Mouse (Mus musculus): ENCODE measurements at regions not wholly inside any gene's neighbourhood (a gene's known extent, or its start where the extent isn't known, plus 50 kb on each side); places are given as distances from the start of the nearest gene placed in this dataset.

- H3K4me2 ChIP-seq (replicated peaks; ENCODE audit: low read depth, low read length): no peak overlapping the region
- H3K9ac ChIP-seq (ENCODE audit: low read depth, low read length): no peak overlapping the region
- H3K27ac ChIP-seq (ENCODE audit: low read depth, low read length): no peak overlapping the region
- H3K27me3 ChIP-seq (ENCODE audit: control insufficient read depth, insufficient read depth, low read length): peaks cover 2% of the 10 kb centered on the region; the same call in 1 of the 2 replicates
- 93% methylated on average over 5 of the region's 5 CpGs for WGBS
- no peaks in the 10 kb centered on the region for H3K9me3 ChIP-seq (ENCODE audit: control insufficient read depth, low read length)
- H3K4me1 ChIP-seq (ENCODE audit: control insufficient read depth, insufficient read depth, low read length): peaks cover 19% of the 10 kb centered on the region; the same call in 1 of the 2 replicates
- ATAC-seq (ENCODE audit: low FRiP score, low TSS enrichment): no peak
- H3K4me3 ChIP-seq (ENCODE audit: low read length): no peak overlapping the region
- H3K36me3 ChIP-seq (ENCODE audit: control insufficient read depth, insufficient read depth, low read length): no peaks in the 10 kb centered on the region
Observed at GRCm38 (mm10) chr8:26751651-26752050, 225.5 kb upstream of the Zfp703 start.

DNA sequence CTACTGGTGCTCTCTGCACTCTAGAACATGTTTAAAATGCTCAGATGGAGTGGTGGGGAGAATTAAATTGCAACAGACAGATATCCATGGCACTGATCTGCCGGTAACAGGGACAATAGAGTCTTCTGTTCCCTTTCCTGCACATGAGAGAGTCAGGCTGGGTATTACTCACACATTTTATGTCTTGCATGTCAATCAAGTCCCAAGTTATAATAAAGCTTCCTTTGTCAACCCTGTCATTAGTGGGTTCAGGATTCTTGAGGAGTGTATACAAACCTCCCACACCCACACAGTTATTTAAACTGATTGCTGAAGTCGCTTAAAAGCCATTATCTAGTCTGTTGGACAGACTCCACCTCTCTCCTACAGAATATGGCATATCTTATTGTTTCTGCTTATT lies 220.7 kb upstream of the Zfp703 start:
- Histone ChIP-seq H3K4me3 (ENCODE audit: low read length) (no peak overlapping the region), H3K4me2 (replicated peaks; ENCODE audit: low read depth, low read length) (no peak overlapping the region)
- no peak for ATAC-seq (ENCODE audit: low FRiP score, low TSS enrichment)

GRCm38 (mm10) chr8:26760726-26761125 lies 216.4 kb upstream of the Zfp703 start:
- Histone ChIP-seq H3K9ac (ENCODE audit: low read depth, low read length) (no peak overlapping the region), H3K4me3 (ENCODE audit: low read length) (no peak overlapping the region), H3K27ac (ENCODE audit: low read depth, low read length) (no peak overlapping the region), H3K27me3 (ENCODE audit: control insufficient read depth, insufficient read depth, low read length) (peaks cover under 1% of the 10 kb centered on the region; the same call in 1 of the 2 replicates), H3K9me3 (ENCODE audit: control insufficient read depth, low read length) (peaks cover 7% of the 10 kb centered on the region), H3K4me2 (replicated peaks; ENCODE audit: low read depth, low read length) (no peak overlapping the region), H3K36me3 (ENCODE audit: control insufficient read depth, insufficient read depth, low read length) (no peaks in the 10 kb centered on the region), H3K4me1 (ENCODE audit: control insufficient read depth, insufficient read depth, low read length) (0 out of 2 replicates have a peak, but pooled peaks cover 2% of the 10 kb centered on the region)
- no peak for ATAC-seq (ENCODE audit: low FRiP score, low TSS enrichment)
- WGBS: 96% methylated on average over 1 of the region's 1 CpGs

More for the DNA sequence above, 220.7 kb upstream of the Zfp703 start:
- Histone ChIP-seq H3K9me3 (ENCODE audit: control insufficient read depth, low read length) (peaks cover 7% of the 10 kb centered on the region), H3K36me3 (ENCODE audit: control insufficient read depth, insufficient read depth, low read length) (no peaks in the 10 kb centered on the region), H3K27ac (ENCODE audit: low read depth, low read length) (no peak overlapping the region), H3K27me3 (ENCODE audit: control insufficient read depth, insufficient read depth, low read length) (no peaks in the 10 kb centered on the region), H3K9ac (ENCODE audit: low read depth, low read length) (no peak overlapping the region), H3K4me1 (ENCODE audit: control insufficient read depth, insufficient read depth, low read length) (no peaks in the 10 kb centered on the region)
- WGBS: 66% methylated on average over 2 of the region's 2 CpGs

- 62% methylated on average over 16 of the region's 16 CpGs for WGBS
- Histone ChIP-seq H3K27ac (ENCODE audit: low read depth, low read length) (no peak overlapping the region), H3K9ac (ENCODE audit: low read depth, low read length) (no peak overlapping the region), H3K4me1 (ENCODE audit: control insufficient read depth, insufficient read depth, low read length) (0 out of 2 replicates have a peak, but pooled peaks cover 2% of the 10 kb centered on the region), H3K4me2 (replicated peaks; ENCODE audit: low read depth, low read length) (no peak overlapping the region), H3K9me3 (ENCODE audit: control insufficient read depth, low read length) (peaks cover 7% of the 10 kb centered on the region), H3K27me3 (ENCODE audit: control insufficient read depth, insufficient read depth, low read length) (peaks cover 15% of the 10 kb centered on the region), H3K4me3 (ENCODE audit: low read length) (no peak overlapping the region), H3K36me3 (ENCODE audit: control insufficient read depth, insufficient read depth, low read length) (no peaks in the 10 kb centered on the region)
- ATAC-seq (ENCODE audit: low FRiP score, low TSS enrichment): no peak
Observed at GRCm38 (mm10) chr8:26762942-26763778, 214.0 kb upstream of the Zfp703 start.

GRCm38 (mm10) chr8:26768474-26769229 lies 208.5 kb upstream of the Zfp703 start:
- WGBS: 82% methylated on average over 10 of the region's 10 CpGs
- H3K9ac ChIP-seq (ENCODE audit: low read depth, low read length): no peak overlapping the region
- no peak overlapping the region for H3K4me2 ChIP-seq (replicated peaks; ENCODE audit: low read depth, low read length)
- no peak overlapping the region for H3K27ac ChIP-seq (ENCODE audit: low read depth, low read length)
- peaks cover 15% of the 10 kb centered on the region for H3K27me3 ChIP-seq (ENCODE audit: control insufficient read depth, insufficient read depth, low read length)
- H3K4me3 ChIP-seq (ENCODE audit: low read length): no peak overlapping the region
- peaks cover 14% of the 10 kb centered on the region for H3K4me1 ChIP-seq (ENCODE audit: control insufficient read depth, insufficient read depth, low read length)
- H3K9me3 ChIP-seq (ENCODE audit: control insufficient read depth, low read length): no peaks in the 10 kb centered on the region
- no peak for ATAC-seq (ENCODE audit: low FRiP score, low TSS enrichment)
- no peaks in the 10 kb centered on the region for H3K36me3 ChIP-seq (ENCODE audit: control insufficient read depth, insufficient read depth, low read length)

DNA sequence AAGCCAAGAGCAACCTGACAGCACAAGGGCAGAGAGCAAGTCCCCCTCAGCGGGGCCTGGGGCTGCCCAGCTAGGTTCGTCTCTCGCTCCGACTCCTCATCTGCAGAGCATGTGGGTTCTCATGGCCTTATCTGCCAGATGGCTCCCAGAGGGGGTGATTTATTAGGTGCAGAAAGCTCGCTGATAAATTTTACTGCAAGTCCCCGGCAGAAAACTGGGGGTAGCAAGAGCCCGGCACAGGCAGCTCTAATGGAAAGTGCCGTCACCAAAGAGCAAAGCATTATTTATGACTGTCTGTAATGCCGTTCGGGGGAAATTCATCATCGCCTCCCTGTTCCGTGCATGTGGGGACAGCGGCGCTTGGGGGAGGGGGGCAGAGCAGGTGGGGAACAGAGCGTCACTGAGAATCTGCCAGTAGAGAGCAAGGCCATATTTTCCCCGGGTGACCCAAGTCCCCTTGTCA lies 206.7 kb upstream of the Zfp703 start:
- ATAC-seq (ENCODE audit: low FRiP score, low TSS enrichment): peak; percentile 86
- Histone ChIP-seq H3K9me3 (ENCODE audit: control insufficient read depth, low read length) (no peaks in the 10 kb centered on the region), H3K27ac (ENCODE audit: low read depth, low read length) (no peak overlapping the region), H3K4me1 (ENCODE audit: control insufficient read depth, insufficient read depth, low read length) (peaks cover 14% of the 10 kb centered on the region), H3K9ac (ENCODE audit: low read depth, low read length) (no peak overlapping the region), H3K27me3 (ENCODE audit: control insufficient read depth, insufficient read depth, low read length) (peaks cover 15% of the 10 kb centered on the region), H3K4me3 (ENCODE audit: low read length) (peak overlapping the region; percentile 3; the same call in 1 of the 2 replicates), H3K4me2 (replicated peaks; ENCODE audit: low read depth, low read length) (peak overlapping the region; percentile 42), H3K36me3 (ENCODE audit: control insufficient read depth, insufficient read depth, low read length) (no peaks in the 10 kb centered on the region)
- 3% methylated on average over 16 of the region's 16 CpGs for WGBS

- Histone ChIP-seq H3K36me3 (ENCODE audit: control insufficient read depth, insufficient read depth, low read length) (no peaks in the 10 kb centered on the region), H3K4me2 (replicated peaks; ENCODE audit: low read depth, low read length) (no peak overlapping the region), H3K9ac (ENCODE audit: low read depth, low read length) (no peak overlapping the region), H3K4me1 (ENCODE audit: control insufficient read depth, insufficient read depth, low read length) (peaks cover 15% of the 10 kb centered on the region; the same call in 1 of the 2 replicates), H3K27ac (ENCODE audit: low read depth, low read length) (no peak overlapping the region), H3K4me3 (ENCODE audit: low read length) (no peak overlapping the region), H3K9me3 (ENCODE audit: control insufficient read depth, low read length) (no peaks in the 10 kb centered on the region), H3K27me3 (ENCODE audit: control insufficient read depth, insufficient read depth, low read length) (peaks cover 19% of the 10 kb centered on the region; the same call in 1 of the 2 replicates)
- peak; percentile 62 for ATAC-seq (ENCODE audit: low FRiP score, low TSS enrichment)
- whole genome bisulfite sequencing: 13% methylated on average over 10 of the region's 10 CpGs
Observed at GRCm38 (mm10) chr8:26778917-26779537, 198.1 kb upstream of the Zfp703 start.

DNA sequence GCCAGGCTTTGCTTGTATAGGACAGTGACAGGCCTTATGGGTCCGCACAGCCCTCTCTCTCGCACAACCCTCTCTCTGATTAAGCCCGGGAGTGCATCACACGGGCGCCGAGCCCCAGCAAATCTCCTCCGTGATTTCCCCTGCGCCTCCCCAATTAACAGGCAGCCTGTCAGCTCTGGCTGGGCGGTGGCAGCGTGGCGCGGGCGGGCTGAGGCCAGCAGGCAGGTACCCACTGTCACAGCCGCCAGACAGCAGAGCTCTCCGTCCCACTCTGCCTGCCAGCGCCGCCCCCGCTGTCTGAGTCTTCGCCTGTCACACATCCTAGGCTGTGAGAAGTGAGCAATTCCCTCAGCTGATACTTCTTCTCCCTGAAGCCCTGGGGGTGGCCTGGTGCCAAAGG lies 196.6 kb upstream of the Zfp703 start:
- H3K4me3 ChIP-seq (ENCODE audit: low read length): peak overlapping the region; percentile 14; the same call in 1 of the 2 replicates
- H3K27ac ChIP-seq (ENCODE audit: low read depth, low read length): no peak overlapping the region
- 13% methylated on average over 19 of the region's 19 CpGs for WGBS
- no peaks in the 10 kb centered on the region for H3K36me3 ChIP-seq (ENCODE audit: control insufficient read depth, insufficient read depth, low read length)
- peaks cover 15% of the 10 kb centered on the region; the same call in 1 of the 2 replicates for H3K4me1 ChIP-seq (ENCODE audit: control insufficient read depth, insufficient read depth, low read length)
- no peaks in the 10 kb centered on the region for H3K9me3 ChIP-seq (ENCODE audit: control insufficient read depth, low read length)
- H3K9ac ChIP-seq (ENCODE audit: low read depth, low read length): 0 out of 2 replicates have a peak overlapping the region, but pooled peaks have one; percentile 12
- ATAC-seq (ENCODE audit: low FRiP score, low TSS enrichment): no peak
- peaks cover 19% of the 10 kb centered on the region; the same call in 1 of the 2 replicates for H3K27me3 ChIP-seq (ENCODE audit: control insufficient read depth, insufficient read depth, low read length)
- H3K4me2 ChIP-seq (replicated peaks; ENCODE audit: low read depth, low read length): peak overlapping the region; percentile 32; the same call in 1 of the 2 replicates
